Comparison of ENCODE assay signal across 16 mouse cellular contexts in genomic region chr16:33904553-33904952, GRCm38 (mm10).
DNase-seq lines count a peak whose midpoint lies in the region; ATAC-seq lines count a peak whose summit lies in the region.
"Had no signal": no experiment of that assay in that cellular context is flagged by ENCODE, and none has a peak within 500 bp of the region (broad histone marks: within the 10 kb centered on the region; RNA-seq: fewer than 3 reads in every experiment).

No protein-coding gene starts in this region.

- peaks cover 14% of the 10 kb centered on the region for H3K4me1 ChIP-seq in hindbrain, embryonic 10.5 days (replicated peaks)
- no peaks in the 10 kb centered on the region; the same call in 1 of the 2 replicates for H3K4me1 ChIP-seq in hindbrain, embryonic 14.5 days (replicated peaks; ENCODE audit: control insufficient read depth, insufficient read depth, low read length)

- no peak for DNase-seq in hindbrain, embryonic 10.5 days (ENCODE audit: low spot score)
- DNase-seq in hindbrain, embryonic 14.5 days (ENCODE audit: low spot score) = no peak
- DNase-seq in 3T3-L1 (ENCODE audit: low read depth, low spot score) = peak; percentile 65
- peak; percentile 82 for DNase-seq in NIH3T3 (ENCODE audit: low read depth)
- peak; percentile 53 for DNase-seq in gastrocnemius, postnatal 14 days
- no peak for DNase-seq in embryo, embryonic 10.5 days (ENCODE audit: low spot score)
- DNase-seq in right cerebral cortex, postnatal 10 days (ENCODE audit: low spot score in 2 of 2) = no peak
- no peak for DNase-seq in kidney, postnatal 4 days
- DNase-seq: adrenal gland, postnatal 36 days; cerebellum, adult 9-10 months; kidney, adult 9 months; lung, adult 2 months; right cerebral cortex, postnatal 14 days had no signal

- H3K9ac ChIP-seq in hindbrain, embryonic 14.5 days = no peak overlapping the region

- H3K36me3 ChIP-seq in hindbrain, embryonic 10.5 days = no peaks in the 10 kb centered on the region
- H3K36me3 ChIP-seq in hindbrain, embryonic 14.5 days (replicated peaks; ENCODE audit: control insufficient read depth, insufficient read depth) = no peaks in the 10 kb centered on the region

- H3K4me2 ChIP-seq in hindbrain, embryonic 14.5 days (replicated peaks) = no peak overlapping the region

- H3K27me3 ChIP-seq in hindbrain, embryonic 10.5 days (ENCODE audit: insufficient read depth, poor library complexity, severe bottlenecking) = no peaks in the 10 kb centered on the region
- H3K27me3 ChIP-seq in hindbrain, embryonic 14.5 days (ENCODE audit: control insufficient read depth, insufficient read depth, low read length) = no peaks in the 10 kb centered on the region

- no peak overlapping the region for H3K4me3 ChIP-seq in hindbrain, embryonic 10.5 days
- H3K4me3 ChIP-seq in hindbrain, embryonic 14.5 days (replicated peaks; ENCODE audit: low read length) = no peak overlapping the region
- H3K4me3 ChIP-seq: layer of hippocampus, adult 2 months; left cerebral cortex, adult 2 months had no signal

- H3K9me3 ChIP-seq in hindbrain, embryonic 10.5 days = no peaks in the 10 kb centered on the region
- no peaks in the 10 kb centered on the region for H3K9me3 ChIP-seq in hindbrain, embryonic 14.5 days (ENCODE audit: control insufficient read depth, low read length)

- intact Hi-C loops in gastrocnemius, postnatal 14 days (cut with DNase I; ENCODE audit: low total_unique reads) = no loop called here

- peak overlapping the region; percentile 70 for H3K27ac ChIP-seq in hindbrain, embryonic 10.5 days
- H3K27ac ChIP-seq in hindbrain, embryonic 14.5 days = no peak overlapping the region
- H3K27ac ChIP-seq: layer of hippocampus, adult 2 months; left cerebral cortex, adult 2 months had no signal

- ATAC-seq in hindbrain, embryonic 14.5 days (ENCODE audit: low FRiP score) = no peak
- ATAC-seq: forebrain, embryonic 14.5 days had no signal

- WGBS in hindbrain, embryonic 10.5 days = 68% methylated on average over 5 of the region's 5 CpGs
- 67% methylated on average over 5 of the region's 5 CpGs for WGBS in hindbrain, embryonic 14.5 days

Comparison
In these comparisons a context has a peak if more than half of its experiments do, and no peak if none do; other contexts are left out.
1. DNase-seq: peak in 3T3-L1 (single experiment), NIH3T3 (single experiment) and gastrocnemius, postnatal 14 days (single experiment); none in hindbrain, embryonic 10.5 days (single experiment), hindbrain, embryonic 14.5 days (single experiment), embryo, embryonic 10.5 days (single experiment), right cerebral cortex, postnatal 10 days (0 of 2) and kidney, postnatal 4 days (0 of 2).